Mouse (Mus musculus) liver, embryonic 14.5 days (tissue): ENCODE measurements around the gene Gm9639.

Experiments
- CTCF ChIP-seq: IDR thresholded peaks from 2 replicates; pipeline ENCODE4 v1.5.1; 2016; ENCODE audit warnings: antibody characterized with exemption, low read depth, control low read depth
- EP300 ChIP-seq: IDR thresholded peaks from 2 replicates; pipeline ENCODE4 v1.6.1; 2016; ENCODE audit warnings: antibody characterized with exemption, low read depth

GRCm38 (mm10) chr10:77797677-77798076 lies 2.8 kb upstream of the Gm9639 start:
- TF ChIP-seq EP300: no peak
- no peak for TF ChIP-seq CTCF
